Mouse (Mus musculus): ENCODE data around the gene H2-DMb1. TPM values are rescaled to one million over a fixed set of nuclear protein-coding genes. Genes with fewer than 3 reads are reported as not detected.

The H2-DMb1 gene
- total and polyA plus RNA-seq, 3 experiments: 60.7 to 147 (median 102) TPM

GRCm38 (mm10) chr17:34121172-34121878 is 31.5 kb upstream of the H2-DMb1 start:
- dilution Hi-C loops (cut with MboI; ENCODE audit: extremely low pct_ligation_motif_present, extremely low pct_unique_long_range_greater_than_20kb, low sequenced_read_pairs): no loop called here
- Histone ChIP-seq H3K27ac (ENCODE audit: insufficient read depth, low read depth) (peak overlapping the region; percentile 98), H3K9me3 (replicated peaks; ENCODE audit: low read length) (no peaks in the 10 kb centered on the region), H3K36me3 (replicated peaks in 1 of 2; ENCODE audit: control insufficient read depth in 1 of 2, insufficient read depth in 1 of 2, low read length in 1 of 2) (peaks cover 25 to 37% of the 10 kb centered on the region in 2 experiments), H3K4me2 (ENCODE audit: insufficient read depth, low read depth, poor library complexity, severe bottlenecking) (peak overlapping the region; percentile 14; the same call in 1 of the 2 replicates), H3K4me1 (ENCODE audit: control insufficient read depth in 1 of 2, insufficient read depth in 2 of 2) (peaks cover 3 to 25% of the 10 kb centered on the region in 2 experiments), H3K79me2 (replicated peaks; ENCODE audit: control insufficient read depth, extremely low read depth, insufficient read depth, poor library complexity, severe bottlenecking) (peaks cover 39% of the 10 kb centered on the region), H3K27me3 (replicated peaks) (no peaks in the 10 kb centered on the region), H3K4me3 (replicated peaks in 1 of 3; ENCODE audit: low read depth in 2 of 3, low read length in 2 of 3, poor library complexity in 1 of 3) (peak overlapping the region; percentile 76 to 100 (median 88)), H3K9ac (ENCODE audit: insufficient read depth, low read depth) (peak overlapping the region; percentile 99)
- peak; percentile 4; the same call in 1 of the 2 replicates for TF ChIP-seq BHLHE40 (IDR thresholded peaks at IDR 0.05; ENCODE audit: low read depth, low read length)
- peak; percentile 38 for TF ChIP-seq POLR2A (IDR thresholded peaks at IDR 0.05; ENCODE audit: low read depth, low read length)
- peak; percentile 3; the same call in 1 of the 2 replicates for TF ChIP-seq RCOR1 (conservative IDR thresholded peaks at IDR 0.05; ENCODE audit: low read depth, low read length)
- TF ChIP-seq NRF1 (IDR thresholded peaks at IDR 0.05; ENCODE audit: low read depth, low read length): no peak; the same call in 1 of the 2 replicates
- TF ChIP-seq SMC3 (IDR thresholded peaks at IDR 0.05; ENCODE audit: low read depth, low read length): no peak
- TF ChIP-seq RAD21 (IDR thresholded peaks at IDR 0.05; ENCODE audit: low read depth, low read length): no peak
- no peak; the same call in 1 of the 2 replicates for TF ChIP-seq ZMIZ1 (IDR thresholded peaks at IDR 0.05; ENCODE audit: low read depth, low read length)
- TF ChIP-seq ETS1 (conservative IDR thresholded peaks at IDR 0.05; ENCODE audit: low read depth, low read length): no peak
- no peak for TF ChIP-seq JUN (IDR thresholded peaks at IDR 0.05; ENCODE audit: insufficient read depth, low read depth, low read length)
- no peak for TF ChIP-seq CTCF (conservative IDR thresholded peaks at IDR 0.05 in 1 of 2, IDR thresholded peaks at IDR 0.05 in 1 of 2; ENCODE audit: low read depth in 2 of 2, low read length in 2 of 2)
- TF ChIP-seq TCF12 (IDR thresholded peaks at IDR 0.05; ENCODE audit: low read depth, low read length): peak; percentile 3; the same call in 1 of the 2 replicates
- no peak for TF ChIP-seq USF2 (conservative IDR thresholded peaks at IDR 0.05; ENCODE audit: low read depth, low read length)
- TF ChIP-seq HCFC1 (IDR thresholded peaks at IDR 0.05; ENCODE audit: low read depth, low read length): no peak
- 0 out of 2 replicates have a peak, but pooled peaks have one; percentile 39 for TF ChIP-seq NELFE (IDR thresholded peaks at IDR 0.05; ENCODE audit: low read depth, low read length)
- peak; percentile 42; the same call in 1 of the 2 replicates for TF ChIP-seq MAZ (IDR thresholded peaks at IDR 0.05; ENCODE audit: low read depth, low read length)
- no peak for TF ChIP-seq ZNF384 (IDR thresholded peaks at IDR 0.05; ENCODE audit: low read depth, low read length)
- TF ChIP-seq CHD1 (IDR thresholded peaks at IDR 0.05; ENCODE audit: low read depth, low read length): no peak
- TF ChIP-seq MYC (IDR thresholded peaks at IDR 0.05; ENCODE audit: low read depth, low read length): peak; percentile 9; the same call in 1 of the 2 replicates
- no peak for TF ChIP-seq MEF2A (IDR thresholded peaks at IDR 0.05; ENCODE audit: borderline replicate concordance, low read depth, low read length)
- TF ChIP-seq POLR2AphosphoS2 (IDR thresholded peaks at IDR 0.05; ENCODE audit: low read depth, low read length): peak; percentile 3; the same call in 1 of the 2 replicates
- TF ChIP-seq IRF4 (IDR thresholded peaks at IDR 0.05; ENCODE audit: low read depth, low read length): no peak
- TF ChIP-seq PAX5 (IDR thresholded peaks at IDR 0.05; ENCODE audit: low read length): no peak
- no peak for TF ChIP-seq JUND (conservative IDR thresholded peaks at IDR 0.05; ENCODE audit: low read depth, low read length)
- TF ChIP-seq SIN3A (IDR thresholded peaks at IDR 0.05; ENCODE audit: low read length): no peak; the same call in 1 of the 2 replicates
- no peak for TF ChIP-seq EP300 (IDR thresholded peaks at IDR 0.05; ENCODE audit: low read length)
- no peak for TF ChIP-seq ZKSCAN1 (IDR thresholded peaks at IDR 0.05; ENCODE audit: borderline replicate concordance, low read depth, low read length)
- no peak for TF ChIP-seq GABPA (IDR thresholded peaks at IDR 0.05; ENCODE audit: insufficient replicate concordance, low read depth, low read length)
- TF ChIP-seq UBTF (IDR thresholded peaks at IDR 0.05; ENCODE audit: low read depth, low read length): peak; percentile 13; the same call in 1 of the 2 replicates
- peak; percentile 85 for TF ChIP-seq CHD2 (IDR thresholded peaks at IDR 0.05; ENCODE audit: low read length)
- TF ChIP-seq MXI1 (IDR thresholded peaks at IDR 0.05; ENCODE audit: low read depth, low read length): no peak; the same call in none of the 2 replicates
- TF ChIP-seq KAT2A (IDR thresholded peaks at IDR 0.05; ENCODE audit: insufficient replicate concordance, low read length): no peak
- no peak for TF ChIP-seq ZC3H11A (IDR thresholded peaks at IDR 0.05; ENCODE audit: low read depth, low read length)
- TF ChIP-seq ELF1 (IDR thresholded peaks at IDR 0.05; ENCODE audit: low read depth, low read length): no peak
- TF ChIP-seq MAX (IDR thresholded peaks at IDR 0.05; ENCODE audit: low read length): no peak
- TF ChIP-seq TBP (conservative IDR thresholded peaks at IDR 0.05; ENCODE audit: low read depth, low read length): no peak
- TF ChIP-seq MAFK (IDR thresholded peaks at IDR 0.05; ENCODE audit: insufficient replicate concordance, low read length): no peak
- TF ChIP-seq USF1 (IDR thresholded peaks at IDR 0.05; ENCODE audit: low read depth, low read length): no peak
- no peak for TF ChIP-seq E2F4 (IDR thresholded peaks at IDR 0.05; ENCODE audit: insufficient replicate concordance, low read depth, low read length)
- in situ Hi-C loops (cut with MboI; ENCODE audit: low pct_ligation_motif_present, low pct_unique_long_range_greater_than_20kb, low sequenced_read_pairs): no loop called here
- DNase-seq (ENCODE audit: extremely low read depth): peak; percentile 80
